Mouse (Mus musculus): ENCODE data around the gene Rnf135.

DNA sequence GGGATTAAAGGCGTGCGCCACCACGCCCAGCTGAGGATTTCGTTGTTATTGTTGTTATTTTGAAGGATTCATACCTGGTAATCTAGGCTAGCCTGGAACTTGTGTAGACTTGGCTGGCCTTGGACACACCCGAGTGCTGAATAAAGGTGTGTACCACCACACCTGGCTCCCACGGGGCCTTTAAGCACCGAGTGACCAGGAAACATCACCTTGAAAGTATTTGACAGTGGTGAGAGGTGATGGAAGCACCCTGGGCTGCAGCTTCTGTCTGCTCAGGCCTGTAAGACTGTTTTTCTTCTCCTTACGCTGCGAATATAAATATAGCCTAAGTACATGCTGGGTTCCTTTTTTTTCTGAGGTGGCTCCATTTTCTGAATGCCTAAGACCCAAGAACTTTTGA lies 15.5 kb upstream of the Rnf135 start:
- TF ChIP-seq CTCF (IDR thresholded peaks at IDR 0.05; ENCODE audit: insufficient read depth, low read depth, low read length) (no peak), POLR2A (IDR thresholded peaks at IDR 0.05; ENCODE audit: insufficient read depth, low read depth, low read length) (no peak)
